Mouse (Mus musculus) kidney, postnatal 14 days (tissue): ENCODE measurements at regions not wholly inside any gene's neighbourhood (a gene's known extent, or its start where the extent isn't known, plus 50 kb on each side); places are given as distances from the start of the nearest gene placed in this dataset.
A peak's percentile ranks its signal among the peaks of the same experiment; 100 is the strongest.

Experiments
- DNase-seq: peaks from one replicate; pipeline ENCODE4 v3.0.0; 2022; ENCODE audit warnings: mixed read lengths

- no peak for DNase-seq
Observed at GRCm38 (mm10) chr11:110722701-110723100, 245.1 kb upstream of the Kcnj16 start.

- DNase-seq = no peak
Observed at GRCm38 (mm10) chr11:110723971-110724370, 243.9 kb upstream of the Kcnj16 start.

- DNase-seq = no peak
Observed at GRCm38 (mm10) chr11:110727357-110727961, 240.4 kb upstream of the Kcnj16 start.

GRCm38 (mm10) chr11:110731510-110731909 lies 236.3 kb upstream of the Kcnj16 start:
- DNase-seq = no peak

- no peak for DNase-seq
Observed at GRCm38 (mm10) chr11:110774128-110774527, 193.7 kb upstream of the Kcnj16 start.

DNA sequence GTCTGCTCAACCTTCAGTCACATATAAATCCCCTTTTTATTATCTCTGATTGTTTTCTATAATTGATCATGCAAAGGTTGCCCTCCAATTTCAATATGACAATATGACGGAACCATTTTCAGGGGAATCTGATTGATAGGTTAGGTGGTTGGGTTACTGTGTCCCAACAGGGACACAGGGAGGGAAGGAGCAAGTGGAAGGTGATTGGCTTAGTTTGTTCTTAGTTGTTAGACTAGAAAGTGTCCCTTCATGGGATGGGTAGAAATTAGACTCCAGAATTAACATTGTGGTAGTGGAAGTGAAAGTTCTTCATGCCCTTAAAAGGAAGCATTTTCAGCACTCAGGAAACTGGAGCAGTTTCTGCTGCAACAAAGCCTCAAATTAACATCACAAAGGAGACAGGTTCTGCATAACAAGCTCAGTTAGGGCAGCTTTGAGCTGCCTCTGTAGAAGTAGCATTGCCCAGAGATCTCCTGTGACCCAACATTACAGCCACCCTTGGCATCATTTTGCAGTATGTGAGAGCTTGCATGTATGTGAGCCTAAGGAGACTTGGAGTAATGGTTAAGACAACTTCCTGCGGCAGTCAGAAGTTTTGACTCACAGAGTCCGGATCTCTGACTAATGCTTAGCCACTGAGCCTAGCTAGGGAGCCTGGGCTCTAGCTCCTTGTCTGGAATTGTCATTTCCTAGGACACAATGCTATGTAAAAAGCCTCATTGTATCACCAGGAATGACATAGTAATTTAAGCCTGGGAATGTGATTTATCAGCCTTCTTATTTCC lies 186.1 kb upstream of the Kcnj16 start:
- DNase-seq = no peak

DNA sequence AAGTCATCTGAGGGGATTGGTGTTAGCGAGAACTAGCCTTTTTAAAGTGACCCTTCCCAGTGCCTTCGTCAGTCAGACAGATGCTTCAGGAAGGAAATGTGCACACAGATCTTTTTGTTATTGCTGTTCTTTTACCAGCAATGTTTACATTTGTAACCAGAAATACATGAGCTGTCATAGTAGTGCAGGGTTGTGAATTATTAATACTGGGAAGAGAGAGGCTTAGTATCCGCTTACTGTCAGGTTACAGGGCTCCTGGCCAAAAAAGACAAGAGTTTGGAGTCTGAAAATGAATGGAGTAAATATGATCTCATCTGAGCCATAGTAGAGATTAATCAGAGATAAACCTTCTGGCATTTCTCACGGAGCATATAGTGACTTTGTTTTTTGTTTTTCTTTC lies 178.3 kb upstream of the Kcnj16 start:
- DNase-seq = no peak

DNA sequence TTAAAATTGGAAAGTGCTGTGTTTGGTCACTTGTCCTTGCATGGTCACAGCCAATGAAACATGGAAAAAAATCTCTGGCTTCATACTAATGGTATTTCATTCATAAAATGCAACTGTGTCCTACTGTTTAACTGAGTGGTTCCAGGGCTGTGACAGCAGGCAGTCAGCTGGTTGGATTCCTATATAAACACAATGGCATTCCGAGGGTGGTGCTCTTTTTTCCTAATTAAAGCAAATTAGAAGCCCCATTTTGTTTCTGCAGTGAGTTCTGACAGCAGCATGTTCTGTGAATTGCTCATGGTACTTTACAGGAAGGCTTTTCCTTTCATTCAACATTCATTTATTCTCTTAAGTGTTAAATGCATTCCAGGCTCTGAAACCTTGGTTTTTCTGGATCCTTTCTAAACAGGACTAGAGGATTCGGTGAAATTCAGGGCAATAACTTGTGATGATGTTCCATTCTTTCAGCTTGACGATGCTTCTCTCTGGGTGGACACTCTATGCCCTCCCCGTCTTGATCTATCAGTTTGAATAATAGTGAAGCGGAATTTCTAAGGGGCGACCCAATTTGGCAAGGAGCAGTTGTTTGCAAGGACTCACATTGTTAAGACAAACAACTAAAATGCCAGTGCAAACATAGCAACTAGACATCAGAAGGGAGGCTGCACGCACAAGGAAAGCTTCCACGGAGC lies 167.8 kb upstream of the Kcnj16 start:
- DNase-seq = no peak

- no peak for DNase-seq
Observed at GRCm38 (mm10) chr11:110802013-110802412, 165.8 kb upstream of the Kcnj16 start.

DNA sequence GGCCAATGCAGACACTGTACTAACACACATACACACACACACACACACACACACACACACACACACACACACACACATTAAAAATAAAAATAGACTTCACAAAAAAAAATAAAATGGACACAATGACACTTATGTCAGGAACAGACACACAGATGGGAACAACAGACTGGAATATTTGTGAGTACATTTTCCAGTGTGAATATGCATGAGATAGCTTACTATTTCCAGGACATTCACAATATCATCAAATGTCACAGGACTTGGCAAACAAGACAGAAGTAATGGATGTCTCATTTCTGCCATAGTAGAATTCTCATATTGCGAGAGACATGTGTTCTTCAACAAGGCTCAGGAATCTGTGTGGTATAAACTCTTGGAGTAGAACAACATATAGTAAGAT lies 163.8 kb upstream of the Kcnj16 start:
- DNase-seq = no peak

- no peak for DNase-seq
Observed at GRCm38 (mm10) chr11:110813137-110813536, 154.7 kb upstream of the Kcnj16 start.

- DNase-seq = peak; percentile 74
Observed at GRCm38 (mm10) chr11:110814732-110815131, 153.1 kb upstream of the Kcnj16 start.

DNA sequence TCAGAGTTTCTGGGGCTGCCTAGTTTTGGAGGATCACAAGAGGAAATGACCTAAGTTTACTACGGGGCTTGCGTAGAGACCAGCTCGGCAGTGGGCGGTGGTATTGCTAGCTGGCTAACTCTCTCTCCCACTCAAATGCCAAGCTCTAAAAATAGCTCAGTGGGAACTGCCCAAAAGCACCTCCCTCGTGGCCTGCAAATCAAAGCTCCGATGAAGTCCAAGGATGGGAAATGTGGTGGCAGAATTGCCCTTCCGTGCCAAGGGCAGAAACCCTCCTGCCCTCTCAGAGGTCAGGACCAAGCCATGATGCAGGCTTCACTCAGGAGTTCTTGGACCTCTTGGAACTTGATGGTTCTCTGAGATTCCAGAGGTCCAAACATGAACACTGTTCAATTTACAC lies 152.6 kb upstream of the Kcnj16 start:
- DNase-seq = peak; percentile 57

DNA sequence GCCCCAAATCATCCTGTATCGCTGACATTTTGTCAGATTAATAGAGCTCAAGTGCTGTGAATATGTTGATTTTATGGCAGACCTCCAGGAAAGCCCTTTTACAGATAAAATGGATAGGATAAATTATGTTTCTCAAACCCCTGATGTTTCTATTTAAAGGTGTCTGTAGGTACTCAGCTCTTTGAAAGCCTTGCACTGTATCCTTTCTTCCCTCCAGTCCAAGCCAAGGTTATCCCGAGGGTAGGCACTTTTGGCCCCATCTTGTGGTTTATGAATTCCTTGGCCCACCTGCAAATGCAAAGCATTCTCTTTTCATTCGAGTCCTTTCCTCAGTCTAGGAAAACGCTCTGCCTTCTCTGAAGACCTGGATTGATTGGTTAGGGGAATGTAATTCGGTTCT lies 139.2 kb upstream of the Kcnj16 start:
- DNase-seq = no peak

GRCm38 (mm10) chr11:110836688-110837087 lies 131.1 kb upstream of the Kcnj16 start:
- DNase-seq = no peak

GRCm38 (mm10) chr11:110839316-110839715 lies 128.5 kb upstream of the Kcnj16 start:
- DNase-seq = peak; percentile 49

DNA sequence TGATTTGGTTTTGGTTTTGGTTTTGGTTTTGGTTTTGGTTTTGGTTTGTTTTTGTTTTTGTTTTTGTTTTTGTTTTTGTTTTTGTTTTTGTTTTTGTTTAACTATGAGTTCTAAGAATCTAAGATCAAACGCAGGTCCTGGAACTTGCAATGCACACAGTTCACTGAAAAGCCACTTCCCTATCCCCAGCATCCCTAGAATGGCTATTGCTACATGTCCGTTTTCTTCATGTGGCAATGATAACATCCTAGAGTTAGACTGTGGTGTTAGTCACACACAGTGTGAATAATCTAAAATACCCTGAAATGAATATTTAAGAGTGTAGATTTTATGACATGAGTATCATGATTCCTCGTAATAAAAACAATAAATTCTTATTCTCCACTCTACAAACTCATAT lies 99.5 kb upstream of the Kcnj16 start:
- no peak for DNase-seq

GRCm38 (mm10) chr11:110870133-110870532 lies 97.7 kb upstream of the Kcnj16 start:
- DNase-seq = no peak

DNA sequence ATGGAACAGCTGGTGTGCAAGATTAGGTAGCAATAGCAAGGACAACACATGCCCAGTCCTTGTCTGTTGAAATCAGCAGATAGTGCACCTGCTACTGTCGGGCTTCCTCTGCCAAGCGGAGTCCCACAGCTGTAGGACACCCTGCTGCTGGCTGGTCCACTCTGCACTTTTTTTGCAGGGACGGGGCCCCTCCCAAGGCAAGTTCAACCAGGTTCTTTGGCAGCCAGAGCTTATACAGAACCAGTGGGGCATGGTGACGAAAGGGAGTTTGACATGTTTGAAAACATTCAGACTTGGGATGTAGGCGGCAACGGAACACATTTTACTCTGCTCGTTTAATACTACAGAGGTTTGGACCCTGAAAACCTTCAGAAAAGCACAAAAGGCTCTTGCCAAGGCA lies 93.2 kb upstream of the Kcnj16 start:
- no peak for DNase-seq

GRCm38 (mm10) chr11:110880971-110881370 lies 86.9 kb upstream of the Kcnj16 start:
- peak; percentile 10 for DNase-seq

DNA sequence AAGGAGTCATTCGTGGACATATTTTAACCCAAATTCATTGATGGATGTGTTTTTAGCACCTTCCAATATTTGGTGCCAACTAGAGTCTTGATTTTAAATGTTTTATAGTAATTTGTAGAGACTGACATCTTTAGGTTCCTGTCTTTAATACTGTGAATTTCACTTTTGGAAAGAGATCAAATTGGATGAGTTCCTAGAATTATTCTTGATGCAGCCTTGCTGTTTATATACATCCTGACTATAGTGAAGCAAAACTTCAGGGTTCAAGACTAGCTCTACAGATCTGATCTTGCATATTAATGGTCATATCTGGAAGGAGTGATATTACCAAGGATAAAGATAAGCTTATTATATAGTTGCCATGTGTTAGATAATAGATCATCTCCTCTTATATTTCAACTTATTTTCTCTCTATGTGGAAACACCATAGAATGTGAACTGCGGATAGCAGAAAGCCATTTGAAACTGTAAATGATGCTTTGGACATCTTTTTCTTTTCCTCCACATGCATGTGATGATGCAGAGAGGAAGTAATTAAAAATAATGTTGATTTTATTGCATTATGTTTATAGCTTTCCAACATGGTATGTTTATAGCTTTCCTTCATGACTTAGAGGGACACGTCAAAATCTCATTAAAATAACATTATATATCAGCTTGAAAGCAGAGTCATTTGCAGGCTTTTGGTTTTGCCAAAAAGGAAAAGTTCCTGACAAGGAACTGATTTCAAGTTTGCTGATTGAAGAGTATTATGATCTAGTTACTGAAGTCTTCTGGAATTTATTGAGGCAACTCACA lies 78.3 kb upstream of the Kcnj16 start:
- no peak for DNase-seq

GRCm38 (mm10) chr11:110890411-110890810 lies 77.4 kb upstream of the Kcnj16 start:
- no peak for DNase-seq

GRCm38 (mm10) chr11:110902918-110903317 lies 64.9 kb upstream of the Kcnj16 start:
- no peak for DNase-seq
